Mouse (Mus musculus) kidney, embryonic 15.5 days (tissue): ENCODE measurements around the gene Ear1. TPM values are rescaled to one million over a fixed set of nuclear protein-coding genes. Genes with fewer than 3 reads are reported as not detected.
A peak's percentile ranks its signal among the peaks of the same experiment; 100 is the strongest.
"Not testable (repeated sequence)": the region's sequence is repeated elsewhere in the genome, so short reads cannot be mapped to it uniquely, and the experiment has no call there.

Experiments used
- ATAC-seq: fragments of 200-750 bp; cut with Nextera tagmentation; replicated peaks from 2 replicates; pipeline ENCODE4 v1.8.0; 2017; ENCODE audit warnings: moderate TSS enrichment; ENCODE audit not compliant: low FRiP score
- H3K27ac ChIP-seq: fragments of 300-500 bp; sonication (generic); 2 replicates; pipeline ENCODE4 v1.5.1; 2015; ENCODE audit warnings: mild to moderate bottlenecking, inconsistent platforms
- H3K27me3 ChIP-seq: fragments of 300-500 bp; sonication (generic); 2 replicates; pipeline ENCODE4 v1.6.1; 2015; ENCODE audit warnings: inconsistent platforms
- H3K36me3 ChIP-seq: fragments of 300-500 bp; sonication (generic); 2 replicates; pipeline ENCODE4 v1.6.1; 2015; ENCODE audit warnings: inconsistent platforms
- H3K4me1 ChIP-seq: fragments of 300-500 bp; sonication (generic); 2 replicates; pipeline ENCODE4 v1.6.1; 2015; ENCODE audit warnings: inconsistent platforms
- H3K4me2 ChIP-seq: fragments of 300-500 bp; sonication (generic); 2 replicates; pipeline ENCODE4 v1.6.1; 2015; ENCODE audit warnings: moderate library complexity, mild to moderate bottlenecking, inconsistent platforms
- H3K4me3 ChIP-seq: fragments of 300-500 bp; sonication (generic); replicated peaks from 2 replicates; pipeline ENCODE4 v1.5.1; 2015; ENCODE audit warnings: mild to moderate bottlenecking, inconsistent platforms
- H3K9ac ChIP-seq: fragments of 300-500 bp; sonication (generic); 2 replicates; pipeline ENCODE4 v1.6.1; 2015; ENCODE audit warnings: mild to moderate bottlenecking, inconsistent platforms
- H3K9me3 ChIP-seq: fragments of 300-500 bp; sonication (generic); replicated peaks from 2 replicates; pipeline ENCODE4 v1.6.1; 2016; ENCODE audit warnings: inconsistent platforms
- WGBS: fragments of 180-500 bp; shearing (Covaris S2); methylation state at CpG from one replicate; pipeline ENCODE4 v1.1.7; 2015; ENCODE audit warnings: mixed read lengths; 5-methylcytosine and 5-hydroxymethylcytosine counted together
- polyA plus RNA-seq: library from polyadenylated mRNA; unstranded; fragments of >200 nt; fragmentation: Nextera tagmentation; extraction: Ambion mirVana; gene quantifications from 2 replicates; pipeline ENCODE4 v1.2.1, GENCODE M21; 2015

Gene Ear1
- polyA plus RNA-seq, 1 experiment from 2014 or later: 0.55 TPM

DNA sequence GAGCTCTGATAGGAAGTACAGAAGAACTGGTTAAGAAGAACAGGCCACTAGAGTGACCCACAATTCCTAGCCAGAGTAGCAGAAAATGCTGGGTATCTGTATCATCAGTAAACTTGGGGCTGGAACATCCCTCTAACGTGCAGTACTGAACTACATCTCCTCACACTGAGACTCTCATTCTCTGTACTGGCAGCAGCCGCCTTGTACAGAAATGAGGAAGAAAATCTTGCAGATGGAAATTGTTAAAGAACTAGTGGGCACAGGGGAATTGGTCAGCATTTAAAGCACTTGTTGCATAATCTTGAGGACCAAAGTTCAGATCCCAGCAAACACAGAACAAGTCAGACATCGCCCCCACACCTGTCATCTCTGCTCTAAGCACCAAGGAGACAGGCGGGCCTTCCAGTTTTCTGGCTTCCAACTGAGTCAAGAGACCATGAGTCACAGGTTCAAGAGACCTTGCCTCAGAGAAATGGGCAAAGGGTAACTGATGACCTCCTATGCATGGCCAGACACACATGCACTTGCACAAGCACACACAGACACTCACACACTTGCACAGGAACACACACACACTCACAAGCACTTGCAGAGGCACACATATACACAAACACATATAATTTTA, 31.3 kb downstream of the Ear1 start:
- not testable (repeated sequence) for H3K4me3 ChIP-seq, H3K4me1 ChIP-seq, H3K9ac ChIP-seq, ATAC-seq, H3K4me2 ChIP-seq, H3K27me3 ChIP-seq, H3K27ac ChIP-seq, H3K36me3 ChIP-seq, H3K9me3 ChIP-seq
- WGBS: 82% methylated on average over 4 of the region's 4 CpGs

- H3K4me1 ChIP-seq, H3K4me2 ChIP-seq, H3K9me3 ChIP-seq, H3K27ac ChIP-seq, H3K36me3 ChIP-seq, H3K27me3 ChIP-seq, H3K9ac ChIP-seq, ATAC-seq, H3K4me3 ChIP-seq: not testable (repeated sequence)
- WGBS: 33% methylated on average over 1 of the region's 1 CpGs
Measured at GRCm38 (mm10) chr14:43840976-43841375, 34.3 kb downstream of the Ear1 start.

- not testable (repeated sequence) for H3K4me2 ChIP-seq, H3K36me3 ChIP-seq, H3K27ac ChIP-seq, H3K4me1 ChIP-seq, H3K9ac ChIP-seq, H3K4me3 ChIP-seq, ATAC-seq, H3K9me3 ChIP-seq, H3K27me3 ChIP-seq
- 81% methylated on average over 2 of the region's 2 CpGs for WGBS
Measured at GRCm38 (mm10) chr14:43835366-43835765, 40.0 kb downstream of the Ear1 start.

GRCm38 (mm10) chr14:43830385-43830784, 44.9 kb downstream of the Ear1 start:
- not testable (repeated sequence) for H3K4me2 ChIP-seq, H3K27me3 ChIP-seq, H3K9ac ChIP-seq, ATAC-seq, H3K9me3 ChIP-seq, H3K4me3 ChIP-seq, H3K4me1 ChIP-seq, H3K36me3 ChIP-seq, H3K27ac ChIP-seq
- WGBS: 59% methylated on average over 1 of the region's 1 CpGs

DNA sequence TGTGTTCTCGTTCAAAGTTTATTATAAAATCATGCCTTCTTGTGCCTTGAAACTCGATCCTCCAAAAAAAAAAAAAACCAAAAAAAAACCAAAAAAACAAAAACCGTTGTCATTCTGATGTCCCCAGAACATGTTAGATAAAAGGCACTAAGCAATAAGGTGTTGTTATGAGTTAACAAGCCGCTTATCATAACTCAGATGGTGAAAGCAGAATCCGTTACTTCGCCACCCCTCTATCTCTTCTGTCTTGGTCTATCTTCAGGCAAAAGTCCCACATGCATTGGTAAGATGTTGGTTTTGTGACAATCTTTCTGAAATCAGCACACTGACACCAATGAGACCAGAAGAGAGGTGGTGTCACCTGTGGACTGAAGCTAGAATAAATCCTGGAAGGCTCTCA, 51.1 kb downstream of the Ear1 start:
- not testable (repeated sequence) for H3K27ac ChIP-seq, H3K36me3 ChIP-seq, H3K27me3 ChIP-seq, H3K9me3 ChIP-seq, H3K4me2 ChIP-seq, ATAC-seq, H3K4me3 ChIP-seq, H3K9ac ChIP-seq, H3K4me1 ChIP-seq
- 88% methylated on average over 6 of the region's 6 CpGs for WGBS

GRCm38 (mm10) chr14:43821869-43822268, 53.4 kb downstream of the Ear1 start:
- H3K27ac ChIP-seq, H3K9ac ChIP-seq, ATAC-seq, H3K27me3 ChIP-seq, H3K4me1 ChIP-seq, H3K4me2 ChIP-seq, H3K36me3 ChIP-seq, H3K4me3 ChIP-seq, H3K9me3 ChIP-seq: not testable (repeated sequence)
- WGBS: 53% methylated on average over 1 of the region's 2 CpGs

GRCm38 (mm10) chr14:43812458-43812857, 62.9 kb downstream of the Ear1 start:
- H3K9me3 ChIP-seq, ATAC-seq, H3K27ac ChIP-seq, H3K36me3 ChIP-seq, H3K4me2 ChIP-seq, H3K9ac ChIP-seq, H3K4me1 ChIP-seq, H3K27me3 ChIP-seq, H3K4me3 ChIP-seq: not testable (repeated sequence)
- 78% methylated on average over 8 of the region's 9 CpGs for WGBS

DNA sequence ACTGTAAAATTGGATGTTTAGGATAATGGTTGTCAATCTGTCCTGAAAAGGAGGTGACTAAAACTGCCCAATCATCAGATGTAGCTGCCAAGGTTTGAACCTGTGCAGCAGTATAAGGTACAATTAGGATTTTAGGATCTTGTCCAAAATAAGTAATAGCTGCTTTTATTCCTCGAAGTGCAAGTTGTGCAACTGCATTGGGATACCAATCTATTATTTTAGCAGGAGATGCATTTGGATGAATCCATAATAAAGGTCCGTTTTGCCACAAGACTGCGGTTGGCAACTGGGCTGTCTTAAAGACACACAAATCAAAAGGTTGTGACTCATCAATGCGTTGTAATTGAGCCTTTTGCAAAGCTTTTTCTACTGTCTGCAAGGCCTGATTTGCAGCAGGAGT, 67.2 kb downstream of the Ear1 start:
- not testable (repeated sequence) for H3K27me3 ChIP-seq, H3K4me3 ChIP-seq
- 72% methylated on average over 4 of the region's 4 CpGs for WGBS

GRCm38 (mm10) chr14:43804435-43804834, 70.9 kb downstream of the Ear1 start:
- H3K4me1 ChIP-seq, H3K4me3 ChIP-seq, H3K27ac ChIP-seq, H3K27me3 ChIP-seq, H3K36me3 ChIP-seq, H3K9me3 ChIP-seq, H3K4me2 ChIP-seq, H3K9ac ChIP-seq, ATAC-seq: not testable (repeated sequence)
- 13% methylated on average over 7 of the region's 7 CpGs for WGBS

More for the DNA sequence above, 67.2 kb downstream of the Ear1 start:
- not testable (repeated sequence) for ATAC-seq, H3K4me1 ChIP-seq, H3K36me3 ChIP-seq, H3K9me3 ChIP-seq, H3K4me2 ChIP-seq, H3K27ac ChIP-seq, H3K9ac ChIP-seq

GRCm38 (mm10) chr14:43796905-43797470, 78.3 kb downstream of the Ear1 start:
- H3K36me3 ChIP-seq, H3K27ac ChIP-seq, H3K4me1 ChIP-seq, H3K9me3 ChIP-seq, H3K27me3 ChIP-seq, H3K9ac ChIP-seq: not testable (repeated sequence)
- ATAC-seq: peak; percentile 96
- 13% methylated on average over 22 of the region's 23 CpGs for WGBS
- Histone ChIP-seq H3K4me3 (peak overlapping the region; percentile 27), H3K4me2 (peak overlapping the region; percentile 53)

GRCm38 (mm10) chr14:43796069-43796904, 79.0 kb downstream of the Ear1 start:
- H3K36me3 ChIP-seq: no peaks in the 10 kb centered on the region
- no peaks in the 10 kb centered on the region for H3K27me3 ChIP-seq
- H3K4me3 ChIP-seq: peak overlapping the region; percentile 27
- 0 out of 2 replicates have a peak, but pooled peaks cover 4% of the 10 kb centered on the region for H3K4me1 ChIP-seq
- H3K27ac ChIP-seq: no peak overlapping the region
- ATAC-seq: peak; percentile 92
- WGBS: 11% methylated on average over 14 of the region's 14 CpGs
- no peak overlapping the region for H3K9ac ChIP-seq
- H3K9me3 ChIP-seq: no peaks in the 10 kb centered on the region
- H3K4me2 ChIP-seq: peak overlapping the region; percentile 53

DNA sequence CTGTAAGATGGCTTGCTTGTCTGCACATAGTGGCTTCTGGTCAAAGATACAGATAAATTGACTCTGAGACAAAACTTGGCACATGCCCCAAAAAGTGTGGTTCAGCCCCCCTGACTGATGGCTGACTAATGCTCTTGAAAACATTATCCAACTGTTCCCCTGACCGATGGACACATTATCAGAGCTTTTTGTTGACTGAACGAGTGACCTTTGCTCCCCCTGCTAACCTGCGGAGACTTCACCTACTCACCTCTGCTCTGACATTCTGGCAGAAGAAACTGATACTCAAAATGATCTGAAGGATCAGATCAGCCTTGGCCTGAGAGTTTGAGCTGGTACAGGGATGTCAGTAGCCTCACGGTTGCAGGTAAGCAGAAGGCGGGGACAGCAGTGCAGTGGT, 81.5 kb downstream of the Ear1 start:
- H3K4me1 ChIP-seq, H3K9ac ChIP-seq: not testable (repeated sequence)

More for the DNA sequence above, 81.5 kb downstream of the Ear1 start:
- not testable (repeated sequence) for H3K9me3 ChIP-seq, ATAC-seq, H3K36me3 ChIP-seq, H3K4me3 ChIP-seq, H3K27ac ChIP-seq, H3K4me2 ChIP-seq, H3K27me3 ChIP-seq
- 49% methylated on average over 5 of the region's 5 CpGs for WGBS
